Mouse (Mus musculus): ENCODE results near the gene St3gal3. TPM values are rescaled to one million over a fixed set of nuclear protein-coding genes. Genes with fewer than 3 reads are reported as not detected.

St3gal3 gene
- total and polyA plus RNA-seq, 3 experiments, result 16.4 to 23.3 TPM; not detected in 1

DNA sequence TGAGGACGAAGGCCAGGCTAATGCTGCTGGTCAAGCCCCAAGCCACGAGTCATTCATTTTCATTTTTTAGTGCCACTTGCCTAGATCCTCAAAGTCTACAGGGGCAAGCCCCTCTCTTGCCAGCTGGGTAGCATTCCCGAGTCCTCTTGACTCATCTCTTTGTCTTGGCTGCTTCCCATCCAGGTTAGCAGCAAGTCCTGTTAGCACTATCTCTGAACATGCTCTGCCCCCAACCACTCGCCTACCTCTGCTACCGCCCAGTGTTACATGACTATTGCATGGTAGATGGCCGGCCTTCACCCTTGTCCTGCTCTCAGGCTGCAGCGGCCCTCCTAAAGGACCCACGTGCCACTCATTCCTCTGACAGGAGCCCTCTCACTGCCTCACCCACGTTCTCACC, 156.4 kb downstream of the St3gal3 start:
- TF ChIP-seq USF2 (IDR thresholded peaks at IDR 0.05; ENCODE audit: borderline replicate concordance in 1 of 2, insufficient read depth in 1 of 2, low read depth in 1 of 2, low read length in 2 of 2) (no peak), SIN3A (IDR thresholded peaks at IDR 0.05; ENCODE audit: low read length) (no peak), ZKSCAN1 (IDR thresholded peaks at IDR 0.05; ENCODE audit: low read depth, low read length) (no peak)
- H3K4me1 ChIP-seq (ENCODE audit: control insufficient read depth in 1 of 2, insufficient read depth in 2 of 2, low read length in 2 of 2), result peaks cover 10 to 25% of the 10 kb centered on the region in 2 experiments

DNA sequence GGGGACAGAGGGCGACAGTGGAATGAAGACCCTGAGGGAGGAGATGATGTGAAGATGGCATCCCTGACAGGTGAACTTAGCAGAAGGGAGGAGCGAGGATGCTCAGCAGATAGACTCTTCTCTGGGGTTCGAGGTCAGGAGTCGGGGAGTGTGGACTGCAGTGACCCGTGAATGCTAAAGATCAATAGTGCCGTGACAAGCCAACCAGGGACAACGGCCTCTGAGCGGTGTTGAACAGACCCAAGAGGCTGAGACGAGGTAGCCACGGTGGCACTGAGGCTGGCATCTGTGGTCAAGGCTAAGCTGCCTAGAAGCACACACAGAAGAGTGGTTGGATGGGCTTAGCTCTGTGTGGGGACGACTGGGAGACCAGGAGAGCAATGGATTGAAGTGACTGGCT, 156.9 kb downstream of the St3gal3 start:
- no peak for DNase-seq (ENCODE audit: low read depth, low spot score)
- Histone ChIP-seq H3K4me1 (ENCODE audit: control insufficient read depth in 1 of 2, insufficient read depth in 2 of 2, low read length in 2 of 2) (peaks cover 10 to 30% of the 10 kb centered on the region in 2 experiments), H3K27me3 (ENCODE audit: control insufficient read depth in 1 of 2, insufficient read depth in 2 of 2, low read length in 2 of 2) (no peaks in the 10 kb centered on the region), H3K27ac (ENCODE audit: control insufficient read depth, low read depth, low read length) (no peak overlapping the region), H3K9ac (ENCODE audit: control insufficient read depth, low read depth, low read length, poor library complexity, severe bottlenecking) (no peak overlapping the region), H3K9me3 (replicated peaks; ENCODE audit: insufficient read depth, low read length) (no peaks in the 10 kb centered on the region), H3K79me2 (ENCODE audit: control insufficient read depth, insufficient read depth, low read length, poor library complexity) (no peaks in the 10 kb centered on the region), H3K4me3 (ENCODE audit: control insufficient read depth in 1 of 2, insufficient read depth in 1 of 2, low read depth in 2 of 2, low read length in 2 of 2) (no peak overlapping the region), H3K36me3 (ENCODE audit: control insufficient read depth in 1 of 2, insufficient read depth in 2 of 2, low read length in 2 of 2) (peaks cover 0 to 16% of the 10 kb centered on the region in 2 experiments; a peak in 3 of 4 replicates)
- TF ChIP-seq TAL1 (IDR thresholded peaks at IDR 0.05; ENCODE audit: low read length) (no peak), POLR2A (IDR thresholded peaks at IDR 0.05; ENCODE audit: control insufficient read depth in 1 of 2, insufficient read depth in 1 of 2, low read depth in 1 of 2, low read length in 2 of 2, poor library complexity in 1 of 2) (no peak), MYB (IDR thresholded peaks at IDR 0.05; ENCODE audit: low read depth, low read length) (no peak), GATA1 (IDR thresholded peaks at IDR 0.05; ENCODE audit: low read depth, low read length) (no peak), TCF12 (IDR thresholded peaks at IDR 0.05; ENCODE audit: low read depth, low read length) (no peak), MYC (IDR thresholded peaks at IDR 0.05; ENCODE audit: low read depth, low read length) (no peak), USF2 (IDR thresholded peaks at IDR 0.05; ENCODE audit: borderline replicate concordance in 1 of 2, insufficient read depth in 1 of 2, low read depth in 1 of 2, low read length in 2 of 2) (no peak), RCOR1 (IDR thresholded peaks at IDR 0.05; ENCODE audit: low read depth, low read length) (no peak), TBP (IDR thresholded peaks at IDR 0.05; ENCODE audit: low read depth, low read length) (no peak), CTCF (IDR thresholded peaks at IDR 0.05 in 2 of 3, conservative IDR thresholded peaks at IDR 0.05 in 1 of 3; ENCODE audit: control insufficient read depth in 1 of 3, insufficient read depth in 1 of 3, low read depth in 2 of 3, low read length in 3 of 3, poor library complexity in 1 of 3, severe bottlenecking in 1 of 3) (no peak), MAZ (IDR thresholded peaks at IDR 0.05; ENCODE audit: low read depth, low read length) (no peak), MAFK (IDR thresholded peaks at IDR 0.05; ENCODE audit: borderline replicate concordance, low read depth, low read length) (no peak), USF1 (IDR thresholded peaks at IDR 0.05; ENCODE audit: low read depth, low read length) (no peak), POLR2AphosphoS5 (IDR thresholded peaks at IDR 0.05; ENCODE audit: borderline replicate concordance, low read depth, low read length) (no peak), SMC3 (IDR thresholded peaks at IDR 0.05; ENCODE audit: low read depth, low read length) (no peak), NELFE (IDR thresholded peaks at IDR 0.05; ENCODE audit: low read depth, low read length) (no peak), ZKSCAN1 (IDR thresholded peaks at IDR 0.05; ENCODE audit: low read depth, low read length) (no peak), BHLHE40 (IDR thresholded peaks at IDR 0.05; ENCODE audit: borderline replicate concordance, low read depth, low read length) (no peak), ZC3H11A (IDR thresholded peaks at IDR 0.05; ENCODE audit: low read depth, low read length) (no peak), CHD1 (IDR thresholded peaks at IDR 0.05; ENCODE audit: low read depth, low read length) (no peak)

More for the DNA sequence above, 156.4 kb downstream of the St3gal3 start:
- no peak overlapping the region for H3K27ac ChIP-seq (ENCODE audit: control insufficient read depth, low read depth, low read length)
- no peaks in the 10 kb centered on the region for H3K9me3 ChIP-seq (replicated peaks; ENCODE audit: insufficient read depth, low read length)
- H3K36me3 ChIP-seq (ENCODE audit: control insufficient read depth in 1 of 2, insufficient read depth in 2 of 2, low read length in 2 of 2), result peaks cover 0 to 16% of the 10 kb centered on the region in 2 experiments; a peak in 3 of 4 replicates
- no peaks in the 10 kb centered on the region for H3K79me2 ChIP-seq (ENCODE audit: control insufficient read depth, insufficient read depth, low read length, poor library complexity)
- H3K4me3 ChIP-seq (ENCODE audit: control insufficient read depth in 1 of 2, insufficient read depth in 1 of 2, low read depth in 2 of 2, low read length in 2 of 2), result no peak overlapping the region
- no peaks in the 10 kb centered on the region for H3K27me3 ChIP-seq (ENCODE audit: control insufficient read depth in 1 of 2, insufficient read depth in 2 of 2, low read length in 2 of 2)
- no peak for DNase-seq (ENCODE audit: low read depth, low spot score)
- H3K9ac ChIP-seq (ENCODE audit: control insufficient read depth, low read depth, low read length, poor library complexity, severe bottlenecking), result no peak overlapping the region
